Mouse (Mus musculus) bone marrow, adult 2 months (tissue): ENCODE measurements around the gene 9430038I01Rik.

Experiments used
- CTCF ChIP-seq: fragments of 200-500 bp; IDR thresholded peaks from 2 replicates; pipeline ENCODE4 v1.5.1; 2011; ENCODE audit warnings: low read length, control low read depth; ENCODE audit not compliant: control insufficient read depth, insufficient read depth
- POLR2A ChIP-seq: fragments of 200-500 bp; IDR thresholded peaks from 2 replicates; pipeline ENCODE4 v1.6.1; 2011; ENCODE audit warnings: low read depth, mild to moderate bottlenecking, control low read depth, low read length, borderline replicate concordance; ENCODE audit not compliant: control insufficient read depth

DNA sequence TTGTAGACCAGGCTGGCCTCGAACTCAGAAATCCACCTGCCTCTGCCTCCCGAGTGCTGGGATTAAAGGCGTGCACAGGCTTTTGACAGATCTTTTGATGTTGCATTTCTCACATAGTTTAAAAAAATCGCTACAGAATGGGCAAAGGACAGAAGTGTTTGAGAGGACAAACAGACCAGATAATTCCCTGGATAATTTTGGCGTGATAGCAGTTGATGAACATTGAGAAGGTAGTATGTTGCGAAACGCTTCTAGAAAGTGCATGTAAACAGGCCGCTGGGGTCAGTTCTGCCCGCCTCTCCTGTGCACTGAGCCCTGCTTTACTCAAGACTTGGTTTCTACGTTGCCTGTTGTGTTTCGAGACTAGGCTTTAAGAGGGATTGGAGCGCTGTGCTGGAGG is 34.8 kb upstream of the 9430038I01Rik start:
- no peak for TF ChIP-seq CTCF
- no peak for TF ChIP-seq POLR2A
